Mouse (Mus musculus) limb, embryonic 15.5 days (tissue): Measurements from ENCODE around the gene Fggy. TPM values are rescaled to one million over a fixed set of nuclear protein-coding genes. Genes with fewer than 3 reads are reported as not detected.

Experiments
- ATAC-seq: fragments of 200-750 bp; cut with Nextera tagmentation; 2 replicates; pipeline ENCODE4 v1.8.0; 2017; ENCODE audit warnings: low read depth, moderate TSS enrichment; ENCODE audit not compliant: insufficient number of reproducible peaks, low FRiP score, low TSS enrichment
- H3K27ac ChIP-seq: fragments of 300-500 bp; sonication (generic); 2 replicates; pipeline ENCODE4 v1.5.1; 2015; ENCODE audit warnings: moderate library complexity, mild to moderate bottlenecking, inconsistent platforms
- H3K27me3 ChIP-seq: fragments of 300-500 bp; sonication (generic); 2 replicates; pipeline ENCODE4 v1.6.1; 2015; ENCODE audit warnings: inconsistent platforms
- H3K36me3 ChIP-seq: fragments of 300-500 bp; sonication (generic); 2 replicates; pipeline ENCODE4 v1.6.1; 2015; ENCODE audit warnings: inconsistent platforms
- H3K4me1 ChIP-seq: fragments of 300-500 bp; sonication (generic); 2 replicates; pipeline ENCODE4 v1.6.1; 2015; ENCODE audit warnings: inconsistent platforms
- H3K4me2 ChIP-seq: fragments of 300-500 bp; sonication (generic); 2 replicates; pipeline ENCODE4 v1.6.1; 2015; ENCODE audit warnings: mild to moderate bottlenecking, inconsistent platforms
- H3K4me3 ChIP-seq: fragments of 300-500 bp; sonication (generic); 2 replicates; pipeline ENCODE4 v1.5.1; 2015; ENCODE audit warnings: mild to moderate bottlenecking, inconsistent platforms
- H3K9ac ChIP-seq: fragments of 300-500 bp; sonication (generic); 2 replicates; pipeline ENCODE4 v1.6.1; 2015; ENCODE audit warnings: inconsistent platforms
- H3K9me3 ChIP-seq: fragments of 300-500 bp; sonication (generic); 2 replicates; pipeline ENCODE4 v1.6.1; 2016; ENCODE audit warnings: inconsistent platforms
- WGBS: fragments of 180-500 bp; shearing (Covaris S2); methylation state at CpG from one replicate; pipeline ENCODE4 v1.1.7; 2015; 5-methylcytosine and 5-hydroxymethylcytosine counted together
- polyA plus RNA-seq: library from polyadenylated mRNA; unstranded; fragments of >200 nt; fragmentation: Nextera tagmentation; extraction: Ambion mirVana; gene quantifications from 2 replicates; pipeline ENCODE4 v1.2.1, GENCODE M21; 2015

Gene Fggy
- polyA plus RNA-seq, 1 experiment from 2014 or later: 8.6 TPM

GRCm38 (mm10) chr4:95900815-95901214 is 343.5 kb downstream of the Fggy start:
- H3K27ac ChIP-seq: peak overlapping the region; percentile 80
- H3K4me2 ChIP-seq: no peak overlapping the region
- H3K36me3 ChIP-seq: no peaks in the 10 kb centered on the region
- H3K27me3 ChIP-seq: no peaks in the 10 kb centered on the region
- no peak; the same call in 1 of the 2 replicates for ATAC-seq
- peaks cover 50% of the 10 kb centered on the region for H3K4me1 ChIP-seq
- no peak overlapping the region for H3K9ac ChIP-seq
- 13% methylated on average over 1 of the region's 1 CpGs for WGBS
- no peaks in the 10 kb centered on the region for H3K9me3 ChIP-seq
- H3K4me3 ChIP-seq: no peak overlapping the region

DNA sequence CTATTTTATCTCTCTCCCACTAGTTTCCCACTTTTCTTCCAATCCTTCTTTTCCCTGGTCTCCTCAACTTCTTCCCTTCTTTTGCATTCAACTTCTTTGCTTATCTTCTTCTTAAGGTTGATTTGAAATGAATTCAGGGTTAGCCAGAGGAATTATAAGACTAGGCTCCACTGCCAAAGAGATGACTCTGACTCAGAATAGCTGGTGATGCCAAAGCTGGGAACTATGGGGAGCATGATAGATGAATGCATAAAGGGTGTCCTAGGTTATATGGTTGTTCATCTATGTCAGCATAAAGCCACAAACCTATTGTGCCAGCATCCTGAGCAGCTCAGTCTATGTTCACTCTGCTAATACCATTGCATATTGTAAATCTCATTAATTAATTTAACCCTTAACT is 348.8 kb downstream of the Fggy start:
- Histone ChIP-seq H3K36me3 (no peaks in the 10 kb centered on the region), H3K9me3 (no peaks in the 10 kb centered on the region), H3K4me3 (no peak overlapping the region), H3K4me1 (peaks cover under 1% of the 10 kb centered on the region; the same call in 1 of the 2 replicates), H3K9ac (no peak overlapping the region), H3K4me2 (no peak overlapping the region), H3K27ac (no peak overlapping the region), H3K27me3 (no peaks in the 10 kb centered on the region)
- ATAC-seq: no peak

DNA sequence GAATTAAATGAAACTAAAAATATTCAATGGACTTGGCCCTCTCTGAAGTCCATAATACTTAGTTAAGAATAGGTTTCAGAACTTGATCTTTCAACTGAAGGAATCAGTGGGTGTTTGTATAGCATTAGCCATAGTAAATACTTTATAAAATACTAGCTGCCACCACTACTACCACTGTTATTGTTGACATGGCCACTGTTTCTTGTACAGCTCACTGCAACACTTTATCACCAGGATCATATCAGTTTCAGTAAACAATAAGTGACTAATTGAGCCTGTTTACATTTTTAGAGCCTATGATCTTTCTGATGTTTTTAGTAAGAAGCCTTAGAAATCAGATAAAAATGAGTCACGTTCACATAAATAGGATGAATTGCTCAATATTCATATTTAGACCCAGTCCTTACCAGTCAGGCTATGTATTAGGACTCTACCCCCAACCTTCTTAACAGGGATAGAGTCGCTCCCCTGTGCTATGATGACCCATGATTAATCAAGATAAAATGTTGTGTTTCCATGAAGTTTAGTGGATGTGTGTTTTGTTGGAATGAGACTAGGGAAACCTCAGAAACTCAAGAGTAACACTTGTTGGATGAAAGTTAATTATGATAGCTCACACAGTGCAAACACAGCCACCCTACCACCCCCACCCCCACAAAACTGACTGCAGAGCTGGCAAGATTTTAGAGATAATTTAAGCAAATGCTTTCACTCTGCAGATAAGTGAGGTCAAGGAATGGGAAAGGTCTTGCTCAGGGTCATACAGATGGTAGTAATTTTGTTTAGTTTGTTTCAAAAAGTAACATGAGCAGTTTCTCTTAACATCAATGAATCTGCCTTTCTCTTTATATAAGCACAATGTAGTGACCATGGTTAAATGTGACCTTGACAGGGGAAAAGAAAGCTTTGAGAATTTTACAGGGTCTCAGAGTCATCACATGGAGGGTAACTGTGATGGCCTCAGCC is 352.7 kb downstream of the Fggy start:
- no peaks in the 10 kb centered on the region for H3K4me1 ChIP-seq
- no peak overlapping the region for H3K4me3 ChIP-seq
- H3K27me3 ChIP-seq: no peaks in the 10 kb centered on the region
- H3K4me2 ChIP-seq: no peak overlapping the region
- 76% methylated on average over 2 of the region's 2 CpGs for WGBS
- no peaks in the 10 kb centered on the region for H3K9me3 ChIP-seq
- no peak overlapping the region for H3K27ac ChIP-seq
- H3K36me3 ChIP-seq: no peaks in the 10 kb centered on the region
- no peak for ATAC-seq
- H3K9ac ChIP-seq: no peak overlapping the region

GRCm38 (mm10) chr4:95913026-95913425 is 355.7 kb downstream of the Fggy start:
- no peaks in the 10 kb centered on the region for H3K27me3 ChIP-seq
- no peak for ATAC-seq
- H3K27ac ChIP-seq: no peak overlapping the region
- 0 out of 2 replicates have a peak, but pooled peaks cover 3% of the 10 kb centered on the region for H3K4me1 ChIP-seq
- no peak overlapping the region for H3K4me2 ChIP-seq
- H3K9ac ChIP-seq: no peak overlapping the region
- no peak overlapping the region for H3K4me3 ChIP-seq
- 73% methylated on average over 1 of the region's 1 CpGs for WGBS
- no peaks in the 10 kb centered on the region for H3K36me3 ChIP-seq
- no peaks in the 10 kb centered on the region for H3K9me3 ChIP-seq

DNA sequence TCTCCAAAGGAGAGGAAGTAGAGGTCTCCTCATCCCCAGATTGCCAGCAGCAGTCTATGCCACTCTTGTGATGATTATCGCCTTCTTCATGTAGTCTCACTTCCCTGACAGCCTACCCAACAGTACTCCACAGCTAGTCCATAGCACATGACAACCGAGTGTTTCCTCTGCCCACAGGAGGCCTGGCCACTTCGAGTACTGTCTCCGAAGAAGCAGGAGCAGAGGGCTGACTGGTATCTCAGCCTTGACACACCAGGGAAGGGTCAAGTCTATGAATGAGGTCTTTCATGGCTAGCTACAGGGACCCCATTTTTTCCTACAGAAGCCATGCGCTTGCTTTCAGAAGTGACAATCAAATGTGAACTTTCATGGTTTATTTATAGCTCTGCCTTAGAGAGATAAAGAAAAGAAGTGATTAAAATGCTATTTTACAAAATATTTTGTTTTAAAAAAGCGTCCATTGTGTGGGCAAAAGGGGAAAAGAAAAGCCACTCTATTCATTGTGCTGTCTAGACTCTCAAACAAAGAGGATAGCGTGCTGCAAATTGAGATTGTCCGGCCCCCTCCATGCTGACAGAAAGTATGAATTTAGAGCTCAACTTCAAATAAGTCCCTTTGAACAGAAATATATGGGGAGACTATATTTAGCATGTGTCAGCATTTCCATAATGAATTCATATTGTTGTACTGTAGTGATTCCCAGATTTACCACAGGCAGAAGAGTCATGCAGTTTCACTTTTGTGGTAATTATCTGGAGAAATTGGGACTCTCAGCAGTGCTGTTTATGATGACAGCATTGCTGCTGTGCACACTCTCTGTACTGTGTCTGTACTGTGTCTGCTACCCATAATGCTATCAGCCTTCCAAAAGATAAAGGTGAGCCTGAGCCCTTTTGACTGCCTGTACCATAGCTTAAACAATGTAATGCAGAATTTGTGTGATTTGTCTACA is 358.6 kb downstream of the Fggy start:
- Histone ChIP-seq H3K4me3 (no peak overlapping the region), H3K36me3 (no peaks in the 10 kb centered on the region), H3K27ac (no peak overlapping the region), H3K9me3 (no peaks in the 10 kb centered on the region), H3K4me2 (no peak overlapping the region), H3K4me1 (peaks cover 9% of the 10 kb centered on the region), H3K9ac (no peak overlapping the region), H3K27me3 (no peaks in the 10 kb centered on the region)
- no peak for ATAC-seq
- 85% methylated on average over 8 of the region's 8 CpGs for WGBS

GRCm38 (mm10) chr4:95917703-95918102 is 360.4 kb downstream of the Fggy start:
- Histone ChIP-seq H3K9me3 (no peaks in the 10 kb centered on the region), H3K4me3 (no peak overlapping the region), H3K27ac (no peak overlapping the region), H3K9ac (no peak overlapping the region), H3K4me2 (no peak overlapping the region), H3K36me3 (no peaks in the 10 kb centered on the region), H3K27me3 (no peaks in the 10 kb centered on the region), H3K4me1 (peaks cover 9% of the 10 kb centered on the region)
- WGBS: 42% methylated on average over 6 of the region's 6 CpGs
- ATAC-seq: no peak

GRCm38 (mm10) chr4:95920448-95920847 is 363.1 kb downstream of the Fggy start:
- no peaks in the 10 kb centered on the region for H3K27me3 ChIP-seq
- H3K9me3 ChIP-seq: no peaks in the 10 kb centered on the region
- no peak for ATAC-seq
- no peak overlapping the region for H3K27ac ChIP-seq
- H3K36me3 ChIP-seq: no peaks in the 10 kb centered on the region
- H3K4me3 ChIP-seq: no peak overlapping the region
- no peak overlapping the region for H3K9ac ChIP-seq
- WGBS: 79% methylated on average over 4 of the region's 4 CpGs
- H3K4me1 ChIP-seq: peaks cover 12% of the 10 kb centered on the region
- H3K4me2 ChIP-seq: no peak overlapping the region

DNA sequence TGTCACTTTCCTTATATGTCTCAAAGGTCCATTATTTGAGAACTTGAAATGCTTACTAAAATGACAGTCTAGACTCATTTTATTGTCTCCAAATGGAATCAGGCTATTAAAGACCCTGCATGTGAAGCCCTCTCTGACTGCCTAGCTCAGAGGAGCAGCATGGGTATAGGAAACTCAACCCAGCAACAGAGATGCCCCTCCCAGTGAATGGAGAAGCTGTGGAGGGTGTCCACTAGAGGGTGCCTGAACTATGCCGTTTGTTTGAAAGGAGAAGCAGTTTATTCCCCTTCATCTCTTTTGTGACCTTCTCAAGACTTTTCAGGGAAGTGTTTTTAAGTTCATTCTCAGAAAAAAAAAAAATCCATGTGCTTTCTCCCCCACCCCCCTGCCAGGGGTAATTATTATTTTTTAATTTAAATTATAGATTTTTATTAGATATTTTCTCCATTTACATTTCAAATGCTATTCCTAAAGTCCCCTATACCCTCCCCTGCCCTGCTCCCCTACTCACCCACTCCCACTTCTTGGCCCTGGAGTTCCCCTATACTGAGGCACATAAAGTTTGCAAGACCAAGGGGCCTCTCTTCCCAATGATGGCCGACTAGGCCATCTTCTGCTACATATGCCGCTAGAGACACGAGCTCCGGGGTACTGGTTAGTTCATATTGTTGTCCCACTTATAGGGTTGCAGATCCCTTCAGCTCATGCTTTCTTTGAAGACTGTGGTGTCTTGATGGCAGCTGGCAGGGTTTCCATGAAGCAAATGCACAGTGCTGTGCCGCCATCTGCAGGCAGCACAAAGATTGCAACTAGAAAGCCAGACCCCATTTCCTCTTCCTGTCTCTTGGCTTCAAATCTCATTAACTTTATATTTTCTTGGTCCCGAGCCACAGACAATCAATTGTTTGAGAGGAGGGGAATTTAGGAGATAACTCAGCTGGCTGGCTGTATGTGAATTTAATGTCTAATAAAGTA is 367.2 kb downstream of the Fggy start:
- H3K4me2 ChIP-seq: no peak overlapping the region
- ATAC-seq: no peak
- no peaks in the 10 kb centered on the region for H3K27me3 ChIP-seq
- H3K36me3 ChIP-seq: no peaks in the 10 kb centered on the region
- H3K4me1 ChIP-seq: peaks cover 3% of the 10 kb centered on the region
- no peak overlapping the region for H3K4me3 ChIP-seq
- H3K9ac ChIP-seq: no peak overlapping the region
- H3K9me3 ChIP-seq: no peaks in the 10 kb centered on the region
- H3K27ac ChIP-seq: no peak overlapping the region
- 14% methylated on average over 7 of the region's 7 CpGs for WGBS

- Histone ChIP-seq H3K27ac (no peak overlapping the region), H3K4me3 (no peak overlapping the region), H3K36me3 (no peaks in the 10 kb centered on the region), H3K4me2 (no peak overlapping the region), H3K27me3 (no peaks in the 10 kb centered on the region), H3K9ac (no peak overlapping the region), H3K9me3 (no peaks in the 10 kb centered on the region), H3K4me1 (peaks cover 3% of the 10 kb centered on the region)
- WGBS: 85% methylated on average over 1 of the region's 1 CpGs
- no peak for ATAC-seq
These were observed 371.5 kb downstream of the Fggy start for GRCm38 (mm10) chr4:95928846-95929245.

DNA sequence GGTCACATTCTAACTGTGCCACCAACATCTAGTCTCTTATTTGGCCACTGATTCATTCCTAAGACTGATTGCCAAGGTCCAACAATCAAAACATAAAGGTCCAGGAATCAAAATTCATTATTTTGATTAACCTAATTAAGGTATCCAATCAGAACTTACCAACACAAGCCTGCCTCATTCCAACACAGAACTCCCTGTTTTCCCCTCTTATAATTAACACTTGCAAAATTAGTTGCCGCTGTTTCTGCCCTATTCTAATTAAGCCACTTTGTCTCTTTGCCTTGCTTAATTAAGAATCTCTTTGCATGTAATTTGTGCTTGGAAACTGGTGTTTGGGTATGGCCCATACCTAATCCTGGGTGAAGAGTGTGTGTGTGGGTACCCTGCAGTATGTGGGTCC is 372.6 kb downstream of the Fggy start:
- Histone ChIP-seq H3K27ac (no peak overlapping the region), H3K4me1 (no peaks in the 10 kb centered on the region), H3K9me3 (no peaks in the 10 kb centered on the region), H3K4me3 (no peak overlapping the region), H3K36me3 (no peaks in the 10 kb centered on the region), H3K4me2 (no peak overlapping the region), H3K27me3 (no peaks in the 10 kb centered on the region), H3K9ac (no peak overlapping the region)
- WGBS: 70% methylated on average over 1 of the region's 1 CpGs
- ATAC-seq: no peak

- Histone ChIP-seq H3K4me3 (no peak overlapping the region), H3K36me3 (no peaks in the 10 kb centered on the region), H3K4me2 (no peak overlapping the region), H3K9me3 (no peaks in the 10 kb centered on the region), H3K4me1 (no peaks in the 10 kb centered on the region), H3K9ac (no peak overlapping the region), H3K27me3 (no peaks in the 10 kb centered on the region), H3K27ac (no peak overlapping the region)
- 64% methylated on average over 2 of the region's 2 CpGs for WGBS
- no peak for ATAC-seq
These were observed 374.0 kb downstream of the Fggy start for GRCm38 (mm10) chr4:95931331-95931730.
